Mouse (Mus musculus): ENCODE measurements around the gene 4933415F23Rik.
"Not testable (repeated sequence)": the region's sequence is repeated elsewhere in the genome, so short reads cannot be mapped to it uniquely, and the experiment has no call there.

4933415F23Rik gene

GRCm38 (mm10) chr1:23102021-23102420 lies at the start of gene 4933415F23Rik:
TSS of gene 4933415F23Rik (minus strand) at chr1:23102253.
- no peak for DNase-seq

- DNase-seq, result no peak
Observed at GRCm38 (mm10) chr1:23151722-23152121, 49.7 kb upstream of the 4933415F23Rik start.

GRCm38 (mm10) chr1:23146198-23146873 lies 44.3 kb upstream of the 4933415F23Rik start:
- DNase-seq, result no peak

GRCm38 (mm10) chr1:23141121-23141811 lies 39.2 kb upstream of the 4933415F23Rik start:
- no peak for DNase-seq

- not testable (repeated sequence) for DNase-seq
Observed at GRCm38 (mm10) chr1:23140530-23140929, 38.5 kb upstream of the 4933415F23Rik start.

GRCm38 (mm10) chr1:23120901-23121300 lies 18.8 kb upstream of the 4933415F23Rik start:
- DNase-seq, result no peak

- DNase-seq, result no peak
Observed at GRCm38 (mm10) chr1:23119406-23119805, 17.4 kb upstream of the 4933415F23Rik start.

GRCm38 (mm10) chr1:23117423-23117822 lies 15.4 kb upstream of the 4933415F23Rik start:
- no peak for DNase-seq

- DNase-seq, result no peak
Observed at GRCm38 (mm10) chr1:23109191-23109590, 7.1 kb upstream of the 4933415F23Rik start.

GRCm38 (mm10) chr1:23102881-23103280 lies 828 bp upstream of the 4933415F23Rik start:
- no peak for DNase-seq

- DNase-seq, result no peak
Observed at GRCm38 (mm10) chr1:23099791-23100190, 2.3 kb downstream of the 4933415F23Rik start.

- no peak for DNase-seq
Observed at GRCm38 (mm10) chr1:23098451-23098850, 3.6 kb downstream of the 4933415F23Rik start.

- DNase-seq, result no peak
Observed at GRCm38 (mm10) chr1:23097996-23098395, 4.1 kb downstream of the 4933415F23Rik start.

GRCm38 (mm10) chr1:23067715-23068114 lies 34.3 kb downstream of the 4933415F23Rik start:
- no peak for DNase-seq

- DNase-seq, result no peak
Observed at GRCm38 (mm10) chr1:23064717-23065475, 37.2 kb downstream of the 4933415F23Rik start.

- no peak for DNase-seq
Observed at GRCm38 (mm10) chr1:23063946-23064345, 38.1 kb downstream of the 4933415F23Rik start.

GRCm38 (mm10) chr1:23061614-23062373 lies 40.3 kb downstream of the 4933415F23Rik start:
- no peak for DNase-seq

GRCm38 (mm10) chr1:23060056-23060455 lies 42.0 kb downstream of the 4933415F23Rik start:
- no peak for DNase-seq

Measured in spleen, adult 18-20 months (tissue).